ENCODE assay signal across 8 mouse cellular contexts in genomic region chr16:32659385-32659784, GRCm38 (mm10). TPM values are rescaled to one million over a fixed set of nuclear protein-coding genes. Genes with fewer than 3 reads are reported as not detected.
DNase-seq lines count a peak whose midpoint lies in the region.

No protein-coding gene starts in this region.

- H3K27me3 ChIP-seq in erythroblast, embryonic 14.5 days (ENCODE audit: control insufficient read depth), result no peaks in the 10 kb centered on the region

- H3K4me3 ChIP-seq in erythroblast, embryonic 14.5 days (replicated peaks), result peak overlapping the region; percentile 28

- H3K9me3 ChIP-seq in erythroblast, embryonic 14.5 days (ENCODE audit: control insufficient read depth, low read length), result no peaks in the 10 kb centered on the region

- DNase-seq in gastrocnemius, adult 18-20 months (ENCODE audit: low spot score), result peak; percentile 87
- no peak for DNase-seq in gastrocnemius, postnatal 10 days
- DNase-seq in brain, embryonic 18.5 days (ENCODE audit: low read depth, low spot score), result peak; percentile 52
- peak; percentile 83 for DNase-seq in heart, postnatal 4 days
- peak; percentile 64 to 67 for DNase-seq in layer of hippocampus, adult 8-10 months (ENCODE audit: low spot score in 2 of 2)
- peak; percentile 90 for DNase-seq in lung, postnatal 10 days
- peak; percentile 41 for DNase-seq in right cerebral cortex, postnatal 4 days

- H3K36me3 ChIP-seq in erythroblast, embryonic 14.5 days (ENCODE audit: control insufficient read depth), result peaks cover 65% of the 10 kb centered on the region

- H3K4me1 ChIP-seq in erythroblast, embryonic 14.5 days (ENCODE audit: control insufficient read depth), result peaks cover 86% of the 10 kb centered on the region

RNA-seq across cellular contexts. Expression of gene Tnk2, which starts 15.7 kb away (rescaled TPM):
- 10 to 100 TPM; 44.9 to 46.5 TPM for total RNA-seq in gastrocnemius, adult 18-20 months (2021)
- 10 to 100 TPM; 51.6 to 82.2 TPM for total RNA-seq in gastrocnemius, postnatal 10 days (2021)
- 59.1 and 61.6 TPM in 2 replicates for polyA plus RNA-seq in erythroblast, embryonic 14.5 days (2012)
- 10 to 100 TPM; 38.4 to 49.9 TPM for total RNA-seq in heart, postnatal 4 days (2021)
- 100 to 1,000 TPM; 206 to 238 (median 222) TPM for total RNA-seq in layer of hippocampus, adult 8-10 months (2022)

RNA-seq across cellular contexts. Expression of gene Tfrc, which starts 50.7 kb away (rescaled TPM):
- 10 to 100 TPM; 51.9 to 58.7 TPM for total RNA-seq in gastrocnemius, adult 18-20 months (2021)
- 100 to 1,000 TPM; 160 to 197 TPM for total RNA-seq in gastrocnemius, postnatal 10 days (2021)
- polyA plus RNA-seq in erythroblast, embryonic 14.5 days (2012), result 5.4 and 6.9 TPM in 2 replicates
- total RNA-seq in heart, postnatal 4 days (2021), result 100 to 1,000 TPM; 139 to 148 TPM
- total RNA-seq in layer of hippocampus, adult 8-10 months (2022), result 10 to 100 TPM; 54.4 to 75.4 (median 58.0) TPM
